Mouse (Mus musculus): ENCODE measurements around the gene Dcaf1. TPM values are rescaled to one million over a fixed set of nuclear protein-coding genes. Genes with fewer than 3 reads are reported as not detected.

Dcaf1 gene
- total and polyA plus RNA-seq, 3 experiments: 56.3 to 131 (median 58.7) TPM

GRCm38 (mm10) chr9:106858036-106858435, 36.4 kb downstream of the Dcaf1 start:
- Histone ChIP-seq H3K36me3 (ENCODE audit: control insufficient read depth in 1 of 2, insufficient read depth in 2 of 2, low read length in 2 of 2) (peaks cover 14 to 32% of the 10 kb centered on the region in 2 experiments), H3K79me2 (ENCODE audit: control insufficient read depth, insufficient read depth, low read length, poor library complexity) (0 out of 2 replicates have a peak, but pooled peaks cover 2% of the 10 kb centered on the region), H3K4me3 (ENCODE audit: control insufficient read depth in 1 of 2, insufficient read depth in 1 of 2, low read depth in 2 of 2, low read length in 2 of 2) (no peak overlapping the region), H3K9me3 (replicated peaks; ENCODE audit: insufficient read depth, low read length) (no peaks in the 10 kb centered on the region), H3K27me3 (ENCODE audit: control insufficient read depth in 1 of 2, insufficient read depth in 2 of 2, low read length in 2 of 2) (no peaks in the 10 kb centered on the region), H3K4me1 (ENCODE audit: control insufficient read depth in 1 of 2, insufficient read depth in 2 of 2, low read length in 2 of 2) (peaks cover 2 to 11% of the 10 kb centered on the region in 2 experiments; a peak in 3 of 4 replicates), H3K9ac (ENCODE audit: control insufficient read depth, low read depth, low read length, poor library complexity, severe bottlenecking) (no peak overlapping the region), H3K27ac (ENCODE audit: control insufficient read depth, low read depth, low read length) (peak overlapping the region; percentile 34)
- DNase-seq (ENCODE audit: low read depth, low spot score): peak; percentile 98
- TF ChIP-seq MXI1 (IDR thresholded peaks at IDR 0.05; ENCODE audit: low read depth, low read length) (peak; percentile 90), SMC3 (IDR thresholded peaks at IDR 0.05; ENCODE audit: low read depth, low read length) (peak; percentile 25; the same call in 1 of the 2 replicates), EP300 (IDR thresholded peaks at IDR 0.05; ENCODE audit: low read depth in 1 of 2, low read length in 2 of 2) (peak; percentile 91 to 93), TAL1 (IDR thresholded peaks at IDR 0.05; ENCODE audit: low read length) (peak; percentile 95), KAT2A (conservative IDR thresholded peaks at IDR 0.05; ENCODE audit: low read depth, low read length) (no peak), ZNF384 (IDR thresholded peaks at IDR 0.05; ENCODE audit: low read depth, low read length) (no peak), USF1 (IDR thresholded peaks at IDR 0.05; ENCODE audit: low read depth, low read length) (0 out of 2 replicates have a peak, but pooled peaks have one; percentile 16), JUND (IDR thresholded peaks at IDR 0.05; ENCODE audit: low read depth, low read length) (0 out of 2 replicates have a peak, but pooled peaks have one; percentile 77), RCOR1 (IDR thresholded peaks at IDR 0.05; ENCODE audit: low read depth, low read length) (peak; percentile 97), ZC3H11A (IDR thresholded peaks at IDR 0.05; ENCODE audit: low read depth, low read length) (no peak), MYC (IDR thresholded peaks at IDR 0.05; ENCODE audit: low read depth, low read length) (peak; percentile 75; the same call in 1 of the 2 replicates), MAX (IDR thresholded peaks at IDR 0.05; ENCODE audit: low read length) (peak; percentile 93), BHLHE40 (IDR thresholded peaks at IDR 0.05; ENCODE audit: borderline replicate concordance, low read depth, low read length) (peak; percentile 50; the same call in 1 of the 2 replicates), SIN3A (IDR thresholded peaks at IDR 0.05; ENCODE audit: low read length) (peak; percentile 99), TCF12 (IDR thresholded peaks at IDR 0.05; ENCODE audit: low read depth, low read length) (peak; percentile 89), ELF1 (IDR thresholded peaks at IDR 0.05; ENCODE audit: low read depth, low read length) (no peak), TBP (IDR thresholded peaks at IDR 0.05; ENCODE audit: low read depth, low read length) (0 out of 2 replicates have a peak, but pooled peaks have one; percentile 30), CHD1 (IDR thresholded peaks at IDR 0.05; ENCODE audit: low read depth, low read length) (no peak), GATA1 (IDR thresholded peaks at IDR 0.05; ENCODE audit: low read depth, low read length) (peak; percentile 93), MAFK (IDR thresholded peaks at IDR 0.05; ENCODE audit: borderline replicate concordance, low read depth, low read length) (peak; percentile 36; the same call in 1 of the 2 replicates), POLR2AphosphoS5 (IDR thresholded peaks at IDR 0.05; ENCODE audit: borderline replicate concordance, low read depth, low read length) (no peak), HCFC1 (IDR thresholded peaks at IDR 0.05; ENCODE audit: low read depth, low read length) (peak; percentile 66), ETS1 (IDR thresholded peaks at IDR 0.05; ENCODE audit: low read depth, low read length) (peak; percentile 100), NRF1 (IDR thresholded peaks at IDR 0.05; ENCODE audit: insufficient read depth, low read depth, low read length, poor library complexity, severe bottlenecking) (no peak; the same call in 1 of the 2 replicates), RAD21 (IDR thresholded peaks at IDR 0.05; ENCODE audit: low read depth, low read length) (no peak), CTCF (IDR thresholded peaks at IDR 0.05 in 2 of 3, conservative IDR thresholded peaks at IDR 0.05 in 1 of 3; ENCODE audit: control insufficient read depth in 1 of 3, insufficient read depth in 1 of 3, low read depth in 2 of 3, low read length in 3 of 3, poor library complexity in 1 of 3, severe bottlenecking in 1 of 3) (no peak)

Data from MEL (cell line).